In the genomic region with DNA sequence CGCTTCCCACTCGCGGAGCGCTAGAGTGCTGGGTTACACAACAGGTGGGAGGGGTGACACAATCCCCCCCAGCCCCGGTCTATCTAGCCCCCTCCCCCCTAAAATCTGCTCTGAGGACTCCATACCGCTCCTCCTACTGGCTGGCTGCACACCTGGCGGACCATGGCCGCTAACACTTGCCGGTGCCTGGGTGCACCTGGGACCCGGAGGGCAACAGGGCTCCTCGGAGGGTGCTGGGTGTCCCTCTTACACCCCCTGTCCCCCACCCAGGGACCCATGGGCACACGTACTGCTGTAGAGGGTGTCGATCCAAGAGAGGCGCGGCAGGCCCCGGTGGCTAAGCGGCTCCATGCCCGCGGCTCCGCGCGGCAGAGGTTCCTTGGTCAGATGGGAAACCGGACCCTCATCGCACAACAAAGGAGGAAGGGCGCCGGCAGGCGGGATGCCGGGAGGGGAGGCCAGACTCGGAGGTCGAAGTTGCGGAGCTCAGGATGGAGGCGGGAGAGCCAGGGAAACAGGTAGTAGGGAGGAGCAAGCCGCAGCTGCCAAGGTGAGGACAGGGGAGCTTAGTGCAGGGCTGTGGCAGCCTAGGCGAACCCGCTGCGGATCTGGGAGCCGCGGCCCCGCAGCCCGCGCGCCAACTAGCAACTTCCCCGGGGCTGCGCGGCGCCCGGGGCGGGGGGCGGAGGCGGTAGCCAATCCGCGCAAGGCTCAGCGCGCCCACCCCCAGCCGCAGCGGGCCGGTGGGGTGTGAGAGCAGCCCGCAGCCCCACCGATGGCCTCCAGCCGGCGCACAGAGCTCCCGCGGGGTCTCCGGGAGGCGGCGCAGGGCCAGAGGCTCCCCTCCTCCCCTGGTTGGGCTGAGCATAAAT, we compare ENCODE assay signal across 8 mouse cellular contexts. TPM values are rescaled to one million over a fixed set of nuclear protein-coding genes. Genes with fewer than 3 reads are reported as not detected.
DNase-seq lines count a peak whose midpoint lies in the region; ATAC-seq lines count a peak whose summit lies in the region.

No protein-coding gene starts in this region.

- DNase-seq in kidney, adult 8-10 months, result no peak
- peak; percentile 36 to 58 for DNase-seq in adrenal gland, postnatal 36 days
- no peak for DNase-seq in liver, embryonic 13.5 days
- DNase-seq in right cerebral cortex, adult 2 months (ENCODE audit: low spot score in 2 of 2), result peak; percentile 66 to 72

- H3K4me3 ChIP-seq in kidney, embryonic 14.5 days (ENCODE audit: low read length), result peak overlapping the region; percentile 61
- peak overlapping the region; percentile 71 for H3K4me3 ChIP-seq in forebrain, embryonic 16.5 days (replicated peaks; ENCODE audit: low read length)
- peak overlapping the region; percentile 66 for H3K4me3 ChIP-seq in kidney, embryonic 16.5 days (ENCODE audit: low read length)
- H3K4me3 ChIP-seq in liver, embryonic 13.5 days (replicated peaks), result peak overlapping the region; percentile 47

- ATAC-seq in kidney, embryonic 14.5 days (ENCODE audit: low FRiP score, low TSS enrichment), result peak; percentile 85
- peak; percentile 87 for ATAC-seq in forebrain, embryonic 16.5 days
- peak; percentile 84 for ATAC-seq in kidney, embryonic 16.5 days (ENCODE audit: low FRiP score, low TSS enrichment)
- no peak for ATAC-seq in liver, embryonic 13.5 days (ENCODE audit: low read depth)
- no peak for ATAC-seq in erythroblast, adult 5-6 weeks (replicated peaks; ENCODE audit: low FRiP score, poor library complexity, severe bottlenecking)

- no peaks in the 10 kb centered on the region for H3K36me3 ChIP-seq in kidney, embryonic 14.5 days (ENCODE audit: control insufficient read depth, insufficient read depth, low read length)
- H3K36me3 ChIP-seq in forebrain, embryonic 16.5 days (ENCODE audit: control insufficient read depth, insufficient read depth), result no peaks in the 10 kb centered on the region
- no peaks in the 10 kb centered on the region for H3K36me3 ChIP-seq in kidney, embryonic 16.5 days (ENCODE audit: insufficient read depth, low read length)
- no peaks in the 10 kb centered on the region for H3K36me3 ChIP-seq in liver, embryonic 13.5 days

- H3K4me1 ChIP-seq in kidney, embryonic 14.5 days (ENCODE audit: control insufficient read depth, insufficient read depth, low read length), result peaks cover 32% of the 10 kb centered on the region
- peaks cover 16% of the 10 kb centered on the region for H3K4me1 ChIP-seq in forebrain, embryonic 16.5 days (replicated peaks; ENCODE audit: control insufficient read depth, insufficient read depth, low read length)
- H3K4me1 ChIP-seq in kidney, embryonic 16.5 days (ENCODE audit: insufficient read depth, low read length), result peaks cover 45% of the 10 kb centered on the region
- H3K4me1 ChIP-seq in liver, embryonic 13.5 days (replicated peaks), result no peaks in the 10 kb centered on the region

- H3K27ac ChIP-seq in kidney, embryonic 14.5 days (ENCODE audit: low read depth, low read length), result peak overlapping the region; percentile 78; the same call in 1 of the 2 replicates
- no peak overlapping the region for H3K27ac ChIP-seq in forebrain, embryonic 16.5 days (ENCODE audit: low read length)
- H3K27ac ChIP-seq in kidney, embryonic 16.5 days (ENCODE audit: low read length), result peak overlapping the region; percentile 56
- H3K27ac ChIP-seq in liver, embryonic 13.5 days, result no peak overlapping the region

- WGBS in kidney, embryonic 14.5 days, result under 1% methylated on average over 64 of the region's 66 CpGs
- WGBS in forebrain, embryonic 16.5 days, result under 1% methylated on average over 65 of the region's 66 CpGs
- under 1% methylated on average over 66 of the region's 66 CpGs for WGBS in kidney, embryonic 16.5 days
- 2% methylated on average over 66 of the region's 66 CpGs for WGBS in liver, embryonic 13.5 days (ENCODE audit: insufficient replicate concordance)

- H3K27me3 ChIP-seq in kidney, embryonic 14.5 days (ENCODE audit: control insufficient read depth, insufficient read depth, low read length), result no peaks in the 10 kb centered on the region
- no peaks in the 10 kb centered on the region for H3K27me3 ChIP-seq in forebrain, embryonic 16.5 days (replicated peaks; ENCODE audit: control insufficient read depth, insufficient read depth, low read length)
- H3K27me3 ChIP-seq in kidney, embryonic 16.5 days (ENCODE audit: insufficient read depth, low read length), result no peaks in the 10 kb centered on the region
- peaks cover 59% of the 10 kb centered on the region for H3K27me3 ChIP-seq in liver, embryonic 13.5 days

- no peaks in the 10 kb centered on the region for H3K9me3 ChIP-seq in kidney, embryonic 14.5 days (ENCODE audit: control insufficient read depth, low read length)
- no peaks in the 10 kb centered on the region for H3K9me3 ChIP-seq in forebrain, embryonic 16.5 days (ENCODE audit: control insufficient read depth, low read length)
- no peaks in the 10 kb centered on the region for H3K9me3 ChIP-seq in kidney, embryonic 16.5 days (ENCODE audit: low read length)
- no peaks in the 10 kb centered on the region for H3K9me3 ChIP-seq in liver, embryonic 13.5 days (replicated peaks)

- H3K4me2 ChIP-seq in kidney, embryonic 14.5 days (replicated peaks; ENCODE audit: low read depth, low read length), result peak overlapping the region; percentile 66
- peak overlapping the region; percentile 98 for H3K4me2 ChIP-seq in forebrain, embryonic 16.5 days (ENCODE audit: low read length)
- peak overlapping the region; percentile 94 for H3K4me2 ChIP-seq in kidney, embryonic 16.5 days (replicated peaks; ENCODE audit: low read depth, low read length)
- peak overlapping the region; percentile 64 for H3K4me2 ChIP-seq in liver, embryonic 13.5 days

- peak overlapping the region; percentile 72 for H3K9ac ChIP-seq in kidney, embryonic 14.5 days (ENCODE audit: low read depth, low read length)
- peak overlapping the region; percentile 81 for H3K9ac ChIP-seq in forebrain, embryonic 16.5 days (replicated peaks; ENCODE audit: low read depth, low read length)
- peak overlapping the region; percentile 85 for H3K9ac ChIP-seq in kidney, embryonic 16.5 days (replicated peaks; ENCODE audit: low read length)
- no peak overlapping the region for H3K9ac ChIP-seq in liver, embryonic 13.5 days

RNA-seq across cellular contexts. Expression of a gene that starts 51.1 kb away (rescaled TPM):
- 31.8 and 57.7 TPM in 2 replicates for polyA plus RNA-seq in kidney, embryonic 14.5 days (2014; fragmentation: Nextera tagmentation; extraction: Ambion mirVana)
- 10 to 100 TPM; 54.6 to 63.5 TPM for total RNA-seq in adrenal gland, postnatal 36 days (2021)
- polyA plus RNA-seq in forebrain, embryonic 16.5 days (2015; fragmentation: Nextera tagmentation; extraction: Ambion mirVana), result 117 and 121 TPM in 2 replicates
- polyA plus RNA-seq in kidney, embryonic 16.5 days (2015; fragmentation: Nextera tagmentation; extraction: Ambion mirVana), result 40.4 and 41.0 TPM in 2 replicates
- polyA plus RNA-seq in liver, embryonic 13.5 days (2015; fragmentation: Nextera tagmentation; extraction: Ambion mirVana), result 2.8 and 3.1 TPM in 2 replicates
- total RNA-seq in erythroblast, adult 5-6 weeks (2015; ENCODE audit: low replicate concordance), result 7.5 and 7.9 TPM in 2 replicates
- total RNA-seq in erythroblast, adult 5-6 weeks (2017; ENCODE audit: low replicate concordance), result 14.9 and 15.8 TPM in 2 replicates

Comparison
In these comparisons a context has a peak if more than half of its experiments do, and no peak if none do; other contexts are left out.
1. ATAC-seq: peak in kidney, embryonic 14.5 days (single experiment), forebrain, embryonic 16.5 days (single experiment) and kidney, embryonic 16.5 days (single experiment); none in liver, embryonic 13.5 days (single experiment) and erythroblast, adult 5-6 weeks (single experiment).
2. H3K27ac ChIP-seq: peak in kidney, embryonic 14.5 days (single experiment) and kidney, embryonic 16.5 days (single experiment); none in forebrain, embryonic 16.5 days (single experiment) and liver, embryonic 13.5 days (single experiment).
3. DNase-seq: peak in adrenal gland, postnatal 36 days (2 of 2) and right cerebral cortex, adult 2 months (2 of 2); none in kidney, adult 8-10 months (0 of 2) and liver, embryonic 13.5 days (single experiment).
4. Peak in every context shown above with its lines, with median percentiles within 50 percentile points of each other: H3K4me2 ChIP-seq and H3K4me3 ChIP-seq.